Mouse (Mus musculus) embryonic facial prominence, embryonic 14.5 days (tissue): ENCODE measurements around the gene Map2k5. TPM values are rescaled to one million over a fixed set of nuclear protein-coding genes. Genes with fewer than 3 reads are reported as not detected.

Experiments used
- ATAC-seq: fragments of 200-750 bp; cut with Nextera tagmentation; 2 replicates; pipeline ENCODE4 v1.8.0; 2017; ENCODE audit warnings: low read depth, moderate number of reproducible peaks, moderate TSS enrichment
- DNase-seq: peaks from one replicate; pipeline ENCODE4 v3.0.0-alpha.2; 2015; ENCODE audit warnings: low spot score
- H3K27ac ChIP-seq: fragments of 300-500 bp; sonication (generic); replicated peaks from 2 replicates; pipeline ENCODE4 v1.5.1; 2014; ENCODE audit warnings: low read depth, mild to moderate bottlenecking, low read length, moderate library complexity
- H3K27me3 ChIP-seq: fragments of 300-500 bp; sonication (generic); replicated peaks from 2 replicates; pipeline ENCODE4 v1.6.1; 2014; ENCODE audit warnings: low read length; ENCODE audit not compliant: control insufficient read depth, insufficient read depth
- H3K36me3 ChIP-seq: fragments of 300-500 bp; sonication (generic); 2 replicates; pipeline ENCODE4 v1.6.1; 2014; ENCODE audit warnings: low read length, mixed read lengths; ENCODE audit not compliant: control insufficient read depth, insufficient read depth
- H3K4me1 ChIP-seq: fragments of 300-500 bp; sonication (generic); 2 replicates; pipeline ENCODE4 v1.6.1; 2014; ENCODE audit warnings: antibody characterized with exemption, low read length; ENCODE audit not compliant: control insufficient read depth, insufficient read depth
- H3K4me2 ChIP-seq: fragments of 300-500 bp; sonication (generic); 2 replicates; pipeline ENCODE4 v1.6.1; 2014; ENCODE audit warnings: low read depth, mild to moderate bottlenecking, low read length, moderate library complexity, mixed read lengths
- H3K4me3 ChIP-seq: fragments of 300-500 bp; sonication (generic); 2 replicates; pipeline ENCODE4 v1.5.1; 2014; ENCODE audit warnings: low read depth, mild to moderate bottlenecking, low read length
- H3K9ac ChIP-seq: fragments of 300-500 bp; sonication (generic); 2 replicates; pipeline ENCODE4 v1.6.1; 2014; ENCODE audit warnings: low read depth, mild to moderate bottlenecking, low read length, moderate library complexity, mixed read lengths
- H3K9me3 ChIP-seq: fragments of 300-500 bp; sonication (generic); 2 replicates; pipeline ENCODE4 v1.6.1; 2016; ENCODE audit warnings: low read length; ENCODE audit not compliant: control insufficient read depth
- WGBS: fragments of 180-500 bp; shearing (Covaris S2); extraction: QIAGEN DNeasy Blood & Tissue Kit; methylation state at CpG from one replicate; pipeline ENCODE4 v1.1.7; 2014; 5-methylcytosine and 5-hydroxymethylcytosine counted together
- polyA plus RNA-seq: library from polyadenylated mRNA; unstranded; fragments of >200 nt; fragmentation: Nextera tagmentation; extraction: Ambion mirVana; gene quantifications from 2 replicates; pipeline ENCODE4 v1.2.1, GENCODE M21; 2014

The Map2k5 gene
- polyA plus RNA-seq, 1 experiment from 2014 or later, result 31.3 TPM

DNA sequence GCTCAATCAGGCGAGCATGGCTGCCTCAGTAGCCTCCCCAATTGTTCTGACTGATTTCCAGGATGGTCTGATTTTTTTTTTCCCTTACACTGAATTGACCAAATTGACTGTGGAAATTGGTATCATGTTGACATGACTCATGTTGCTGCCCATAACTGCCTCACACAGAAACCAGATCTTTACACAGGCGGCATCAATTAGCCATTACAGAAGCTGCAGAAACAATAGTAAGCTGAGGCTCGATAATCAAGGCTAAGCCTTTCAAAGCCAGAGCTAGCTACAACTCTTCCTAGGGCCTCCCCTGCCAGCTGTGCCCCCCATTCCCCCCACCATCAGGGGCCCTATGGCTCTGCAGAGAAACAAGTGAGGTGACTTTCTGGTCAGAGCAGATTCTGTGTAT lies 107.9 kb downstream of the Map2k5 start:
- Histone ChIP-seq H3K36me3 (no peaks in the 10 kb centered on the region), H3K27me3 (no peaks in the 10 kb centered on the region), H3K9ac (no peak overlapping the region), H3K9me3 (no peaks in the 10 kb centered on the region), H3K4me3 (no peak overlapping the region), H3K4me2 (no peak overlapping the region), H3K4me1 (no peaks in the 10 kb centered on the region), H3K27ac (no peak overlapping the region)
- ATAC-seq (peak; percentile 55; the same call in 1 of the 2 replicates), DNase-seq (peak; percentile 32)
- 44% methylated on average over 3 of the region's 3 CpGs for WGBS

DNA sequence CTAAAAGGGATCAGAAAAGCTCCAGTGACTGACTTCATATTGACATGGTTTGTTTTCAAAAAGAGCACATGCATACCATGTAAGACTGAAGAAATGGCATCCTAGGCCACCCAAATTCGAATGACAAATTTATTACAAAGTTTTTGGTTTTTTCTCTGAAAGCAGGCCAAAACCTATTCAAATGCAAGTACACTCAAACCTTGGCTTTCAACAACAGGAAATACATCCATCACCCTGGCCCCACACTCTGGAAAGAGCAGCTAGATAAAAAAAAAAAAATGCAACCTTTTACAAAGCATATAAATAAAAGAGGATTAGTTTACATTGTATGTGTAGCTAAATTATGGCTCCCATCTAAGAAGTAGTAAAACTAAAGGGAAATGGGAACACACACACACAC lies 114.5 kb downstream of the Map2k5 start:
- no peak for DNase-seq
- H3K27me3 ChIP-seq, result no peaks in the 10 kb centered on the region
- peaks cover 16% of the 10 kb centered on the region; the same call in 1 of the 2 replicates for H3K4me1 ChIP-seq
- no peak overlapping the region for H3K9ac ChIP-seq
- 70% methylated on average over 1 of the region's 1 CpGs for WGBS
- H3K4me2 ChIP-seq, result no peak overlapping the region
- no peak overlapping the region for H3K27ac ChIP-seq
- no peak overlapping the region for H3K4me3 ChIP-seq
- ATAC-seq, result no peak
- H3K9me3 ChIP-seq, result no peaks in the 10 kb centered on the region
- 0 out of 2 replicates have a peak, but pooled peaks cover 10% of the 10 kb centered on the region for H3K36me3 ChIP-seq

DNA sequence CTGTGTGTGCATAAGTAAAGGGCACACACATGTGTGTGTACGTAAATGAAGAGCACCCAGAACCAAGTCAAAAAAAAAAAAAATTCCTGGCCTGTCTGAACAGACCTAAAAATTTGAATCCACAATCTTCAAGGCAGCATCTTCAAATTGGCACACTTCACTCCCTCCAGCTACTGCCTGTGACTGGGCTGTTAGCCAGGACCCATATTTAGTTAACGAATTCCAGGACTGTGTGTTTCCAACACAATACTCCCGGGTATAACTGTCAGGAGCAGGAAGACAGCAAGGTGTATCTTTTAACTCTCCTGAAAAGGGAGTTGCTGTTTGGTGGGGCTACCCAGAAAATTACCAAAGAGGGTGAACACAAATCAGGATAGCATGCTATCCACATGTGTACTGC lies 118.9 kb downstream of the Map2k5 start:
- ATAC-seq (peak; percentile 53; the same call in 1 of the 2 replicates), DNase-seq (peak; percentile 79)
- Histone ChIP-seq H3K4me2 (no peak overlapping the region), H3K27ac (no peak overlapping the region), H3K4me3 (no peak overlapping the region), H3K9me3 (no peaks in the 10 kb centered on the region), H3K9ac (no peak overlapping the region), H3K36me3 (peaks cover 30% of the 10 kb centered on the region), H3K4me1 (peaks cover 17% of the 10 kb centered on the region; the same call in 1 of the 2 replicates), H3K27me3 (no peaks in the 10 kb centered on the region)
- 31% methylated on average over 3 of the region's 3 CpGs for WGBS

DNA sequence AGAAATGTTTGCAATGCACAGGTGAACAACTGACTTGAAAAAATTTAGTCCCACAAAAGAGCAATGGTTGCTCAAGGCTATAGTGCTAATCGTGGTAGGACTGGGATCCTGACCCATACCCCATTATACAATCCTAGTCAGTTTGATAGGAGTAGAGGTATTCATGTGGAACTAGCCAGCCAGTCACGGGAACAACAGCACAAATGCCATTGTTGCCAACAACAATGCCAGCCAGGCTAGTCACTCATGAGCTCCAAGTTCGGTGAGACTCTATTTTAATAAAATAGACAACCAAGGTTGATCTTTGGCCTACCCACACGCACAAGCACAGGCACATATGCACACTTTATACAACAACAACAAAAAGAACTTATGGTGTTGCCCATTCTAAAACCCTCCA lies 120.0 kb downstream of the Map2k5 start:
- Histone ChIP-seq H3K27me3 (no peaks in the 10 kb centered on the region), H3K4me1 (peaks cover 17% of the 10 kb centered on the region; the same call in 1 of the 2 replicates), H3K4me3 (no peak overlapping the region), H3K9me3 (no peaks in the 10 kb centered on the region), H3K36me3 (peaks cover 26% of the 10 kb centered on the region), H3K9ac (no peak overlapping the region), H3K27ac (no peak overlapping the region), H3K4me2 (no peak overlapping the region)
- 79% methylated on average over 4 of the region's 4 CpGs for WGBS
- ATAC-seq (no peak), DNase-seq (no peak)

DNA sequence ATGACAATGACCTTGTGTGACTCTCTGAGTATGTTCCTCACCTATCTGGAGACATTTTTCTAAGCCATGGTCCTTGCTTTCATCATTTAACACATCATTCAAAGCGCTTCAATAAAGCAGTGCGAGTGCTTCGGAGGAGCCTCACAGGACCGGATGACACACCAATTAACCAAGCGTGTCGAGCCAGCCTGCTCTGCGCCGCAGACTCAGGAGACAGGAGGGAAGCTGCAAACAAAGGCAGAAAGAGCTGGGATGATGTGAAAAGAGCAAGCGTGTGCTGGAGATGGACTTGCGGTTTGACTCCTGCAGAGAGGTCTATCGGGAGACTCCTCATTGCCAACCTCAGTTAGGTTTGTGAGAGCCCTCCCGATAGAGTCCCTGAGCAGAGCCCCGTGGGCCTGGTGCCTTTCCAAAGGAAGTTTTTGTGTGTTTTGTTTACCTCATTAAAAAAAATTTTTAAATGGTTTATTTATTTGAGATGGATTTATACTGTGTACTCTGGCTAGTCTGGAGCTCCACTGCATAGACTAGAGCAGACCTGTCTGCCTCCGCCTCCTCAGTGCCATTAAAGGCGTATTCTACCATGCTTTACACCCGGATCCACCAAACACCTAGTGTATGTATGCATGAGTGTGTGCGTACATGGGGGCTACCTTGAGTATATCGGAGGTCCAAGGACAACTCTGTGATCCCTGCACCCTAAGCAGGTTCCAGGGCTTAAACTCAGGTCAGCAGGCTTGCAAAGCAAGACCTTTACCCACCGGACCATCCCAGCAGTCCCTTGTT lies 126.7 kb downstream of the Map2k5 start:
- DNase-seq (peak; percentile 42), ATAC-seq (0 out of 2 replicates have a peak, but pooled peaks have one; percentile 60)
- H3K4me1 ChIP-seq, result no peaks in the 10 kb centered on the region
- WGBS, result 71% methylated on average over 19 of the region's 19 CpGs
- no peak overlapping the region for H3K4me2 ChIP-seq
- H3K36me3 ChIP-seq, result peaks cover 29% of the 10 kb centered on the region; the same call in 1 of the 2 replicates
- no peaks in the 10 kb centered on the region for H3K27me3 ChIP-seq
- no peak overlapping the region for H3K4me3 ChIP-seq
- H3K27ac ChIP-seq, result no peak overlapping the region
- no peak overlapping the region for H3K9ac ChIP-seq
- H3K9me3 ChIP-seq, result no peaks in the 10 kb centered on the region

DNA sequence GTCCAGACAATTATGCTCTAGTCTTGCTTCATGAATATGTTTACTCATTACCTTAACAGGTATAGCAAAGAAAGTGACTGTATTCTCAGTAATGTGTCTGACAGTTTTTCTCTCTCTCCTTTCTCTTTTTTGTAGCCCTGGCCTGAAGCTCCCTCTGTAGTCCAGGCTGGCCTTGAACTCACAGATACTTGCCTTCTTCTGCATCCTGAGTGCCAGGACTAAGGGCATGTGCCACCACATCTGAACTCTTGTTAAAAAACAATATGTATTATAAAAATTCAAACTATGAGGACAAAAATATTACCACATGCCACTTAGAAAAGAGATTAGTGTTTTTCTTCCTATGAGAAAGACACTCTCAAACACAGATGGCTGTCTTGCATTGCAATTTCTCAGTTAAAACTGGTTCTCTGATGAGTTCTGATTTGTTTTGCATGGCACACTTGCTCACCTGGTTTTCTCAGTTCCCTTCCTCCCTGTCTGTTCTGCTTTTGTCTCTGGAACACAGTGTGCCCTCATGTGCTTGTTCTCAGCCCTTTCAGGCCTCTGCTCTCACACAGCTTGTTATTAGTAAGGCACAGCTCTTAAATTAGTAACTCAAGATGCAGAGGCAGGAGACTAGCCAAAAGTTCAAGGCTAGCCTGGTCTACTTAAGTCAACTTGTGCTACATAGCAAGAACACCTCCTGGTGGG lies 129.5 kb downstream of the Map2k5 start:
- no peak overlapping the region for H3K27ac ChIP-seq
- no peaks in the 10 kb centered on the region for H3K27me3 ChIP-seq
- no peaks in the 10 kb centered on the region for H3K9me3 ChIP-seq
- DNase-seq, result no peak
- no peak for ATAC-seq
- no peak overlapping the region for H3K4me2 ChIP-seq
- no peak overlapping the region for H3K4me3 ChIP-seq
- peaks cover 34% of the 10 kb centered on the region; the same call in 1 of the 2 replicates for H3K36me3 ChIP-seq
- no peak overlapping the region for H3K9ac ChIP-seq
- H3K4me1 ChIP-seq, result no peaks in the 10 kb centered on the region

DNA sequence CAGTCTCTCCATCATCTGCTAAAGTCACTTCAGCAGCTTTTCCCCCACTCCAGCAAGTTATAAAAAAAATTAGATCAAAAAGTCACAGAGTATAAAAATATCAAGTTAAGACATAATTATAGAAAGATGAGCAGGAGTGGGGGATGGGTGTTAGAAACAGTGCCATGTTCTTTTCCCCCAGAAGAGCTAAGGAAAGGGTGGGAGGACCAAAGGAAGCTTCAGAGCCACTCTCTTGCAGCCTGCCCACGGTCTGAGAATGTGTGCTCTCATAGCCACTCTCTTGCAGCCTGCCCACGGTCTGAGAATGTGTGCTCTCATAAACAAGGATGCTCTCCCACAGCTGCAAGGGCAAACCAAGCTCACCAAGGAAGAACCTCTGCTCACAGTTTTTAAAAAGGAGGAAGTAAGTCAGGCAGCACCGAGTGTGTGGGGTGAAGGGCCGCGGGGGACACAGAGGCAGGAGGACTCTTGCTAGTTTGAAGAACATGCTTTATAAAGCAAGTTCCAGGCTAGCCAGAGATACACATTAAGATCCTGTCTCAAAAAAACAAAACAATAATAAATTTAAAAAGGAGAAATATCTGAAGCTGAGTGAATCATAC lies 131.0 kb downstream of the Map2k5 start:
- Histone ChIP-seq H3K27me3 (no peaks in the 10 kb centered on the region), H3K27ac (no peak overlapping the region), H3K4me3 (no peak overlapping the region), H3K4me2 (no peak overlapping the region), H3K9ac (no peak overlapping the region), H3K36me3 (peaks cover 34% of the 10 kb centered on the region; the same call in 1 of the 2 replicates), H3K9me3 (no peaks in the 10 kb centered on the region), H3K4me1 (no peaks in the 10 kb centered on the region)
- ATAC-seq (no peak), DNase-seq (no peak)
- 85% methylated on average over 5 of the region's 5 CpGs for WGBS

DNA sequence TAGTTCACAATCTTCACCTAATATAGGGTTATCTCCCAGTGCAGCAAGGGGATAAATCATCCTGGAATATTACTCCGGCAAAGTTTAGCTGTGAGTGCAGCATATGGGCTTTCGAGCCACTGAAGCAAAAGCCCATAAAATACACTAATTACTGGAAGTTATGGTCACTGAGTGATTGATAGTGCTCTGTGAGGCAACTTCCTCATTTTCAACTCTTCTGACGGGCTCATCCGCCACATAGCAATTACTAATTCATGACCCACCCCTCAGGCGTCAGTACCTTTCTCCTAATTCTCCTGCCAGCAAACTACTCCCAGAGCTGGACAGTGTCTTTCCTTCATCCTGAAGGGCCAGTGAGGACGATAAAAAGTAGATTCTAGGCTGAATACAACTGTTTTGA lies 135.7 kb downstream of the Map2k5 start:
- Histone ChIP-seq H3K27me3 (no peaks in the 10 kb centered on the region), H3K27ac (no peak overlapping the region), H3K4me1 (no peaks in the 10 kb centered on the region), H3K9me3 (no peaks in the 10 kb centered on the region), H3K36me3 (peaks cover 19% of the 10 kb centered on the region; the same call in 1 of the 2 replicates), H3K4me2 (no peak overlapping the region), H3K4me3 (no peak overlapping the region), H3K9ac (no peak overlapping the region)
- 72% methylated on average over 6 of the region's 6 CpGs for WGBS
- DNase-seq (no peak), ATAC-seq (no peak)
